Mouse (Mus musculus) heart, adult 8-10 months (tissue): Measurements from ENCODE around the gene Duxf3. TPM values are rescaled to one million over a fixed set of nuclear protein-coding genes. Genes with fewer than 3 reads are reported as not detected.
A peak's percentile ranks its signal among the peaks of the same experiment; 100 is the strongest.
"Not testable (repeated sequence)": the region's sequence is repeated elsewhere in the genome, so short reads cannot be mapped to it uniquely, and the experiment has no call there.

Experiments
- DNase-seq: peaks from one replicate; pipeline ENCODE4 v3.0.0; 2022; ENCODE audit warnings: low spot score
- total RNA-seq, 4 experiments: library from RNA; stranded (reverse); gene quantifications; 2 replicates each; pipeline ENCODE4 v1.2.4; 2022

The Duxf3 gene
- total RNA-seq = not detected

DNA sequence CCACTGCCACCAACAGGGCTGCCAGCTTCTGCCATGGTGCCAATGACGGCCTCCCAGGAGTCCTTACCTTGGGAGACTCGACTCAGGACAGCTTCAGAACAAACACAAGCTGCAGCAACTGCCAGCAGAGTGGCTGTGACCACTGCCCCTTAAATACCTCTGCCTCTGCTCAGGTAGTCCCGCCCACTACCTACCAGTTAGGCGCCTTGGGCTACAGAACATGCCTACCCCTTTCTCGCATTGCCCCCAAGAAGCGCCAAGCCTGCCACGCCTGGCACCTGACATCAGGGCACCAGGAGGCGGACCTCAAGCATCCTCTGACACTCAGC lies at the start of gene Duxf3:
Gene Duxf3, minus strand, starts transcription at position 35 of the 329 bp plus-strand sequence.
- DNase-seq = not testable (repeated sequence)

- DNase-seq = no peak
Measured at GRCm38 (mm10) chr10:58282238-58282637, 49.8 kb upstream of the Duxf3 start.

DNA sequence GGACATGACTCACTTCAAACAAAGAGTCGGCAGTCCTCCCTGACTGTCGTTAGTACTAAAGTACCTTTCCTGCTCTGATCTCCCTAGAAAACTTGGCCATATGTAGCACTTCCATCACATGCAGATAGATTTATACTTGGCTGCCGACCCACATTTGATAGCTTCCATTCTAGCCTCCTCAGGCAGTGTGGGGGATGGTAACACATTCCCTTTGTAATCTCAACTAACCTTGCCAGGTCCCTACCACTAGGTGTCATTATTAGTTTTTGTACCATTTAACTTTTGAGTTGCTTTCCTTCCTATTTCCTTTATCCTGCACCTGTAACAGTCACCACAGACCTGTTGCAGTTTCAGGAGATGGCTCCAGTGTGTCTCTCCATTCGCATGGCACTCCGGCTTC lies 26.0 kb upstream of the Duxf3 start:
- DNase-seq = no peak

DNA sequence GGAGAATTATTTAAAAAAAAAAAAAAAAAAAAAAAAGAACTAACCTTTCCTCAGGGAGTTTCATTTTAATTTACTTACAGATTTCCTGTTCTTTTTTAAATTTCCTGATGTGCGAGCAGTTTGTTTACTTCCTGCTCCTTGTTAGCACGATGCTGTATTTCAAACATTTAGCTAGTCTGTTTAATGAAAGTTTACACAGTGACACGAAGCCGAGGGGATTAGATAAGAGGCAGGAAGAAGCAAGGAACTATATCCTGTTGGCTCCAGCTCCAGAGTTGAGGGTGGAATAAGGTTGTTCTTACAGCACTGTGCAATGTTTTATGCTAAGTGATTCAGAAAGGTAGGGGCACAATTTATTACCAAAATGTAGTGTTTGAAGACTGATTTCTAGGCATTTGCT lies 23.5 kb upstream of the Duxf3 start:
- DNase-seq = no peak

DNA sequence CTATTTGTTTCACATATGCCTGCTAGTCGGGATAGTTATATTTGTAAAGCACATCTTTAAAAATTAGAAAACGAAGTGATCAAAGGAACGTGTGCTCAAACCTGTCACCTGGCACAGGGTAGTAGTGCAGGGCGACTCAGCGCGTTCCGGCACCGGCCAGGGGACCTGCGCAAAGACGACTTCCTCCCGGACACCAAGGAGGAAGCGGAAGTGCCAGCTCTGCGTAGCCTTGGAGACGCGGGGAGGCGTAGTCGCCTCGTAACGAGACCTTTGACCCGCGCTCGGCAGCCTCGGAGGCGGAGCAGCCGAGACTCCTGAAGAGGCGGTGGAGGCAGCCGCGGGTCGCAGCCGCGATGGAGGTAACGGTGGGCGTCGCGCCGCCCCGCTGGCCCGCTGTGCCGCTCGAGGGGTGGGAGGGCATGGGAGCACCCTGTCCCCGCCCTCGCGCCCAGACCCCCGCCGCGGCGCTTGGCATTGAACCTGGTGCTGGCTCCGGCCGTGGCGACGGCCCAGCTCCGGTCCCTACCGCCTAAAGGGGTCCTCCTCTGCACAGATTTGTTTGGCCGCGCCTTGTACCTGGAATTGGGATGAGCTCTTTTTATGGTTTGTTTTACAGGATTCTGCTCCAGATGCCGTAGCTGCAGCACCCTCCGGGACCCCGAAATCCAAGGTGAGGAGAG lies 22.9 kb upstream of the Duxf3 start, which contains the start of gene Gcc2:
Gene Gcc2, plus strand, starts transcription at position 285 of the 680 bp plus-strand sequence.
- peak; percentile 93 for DNase-seq

DNA sequence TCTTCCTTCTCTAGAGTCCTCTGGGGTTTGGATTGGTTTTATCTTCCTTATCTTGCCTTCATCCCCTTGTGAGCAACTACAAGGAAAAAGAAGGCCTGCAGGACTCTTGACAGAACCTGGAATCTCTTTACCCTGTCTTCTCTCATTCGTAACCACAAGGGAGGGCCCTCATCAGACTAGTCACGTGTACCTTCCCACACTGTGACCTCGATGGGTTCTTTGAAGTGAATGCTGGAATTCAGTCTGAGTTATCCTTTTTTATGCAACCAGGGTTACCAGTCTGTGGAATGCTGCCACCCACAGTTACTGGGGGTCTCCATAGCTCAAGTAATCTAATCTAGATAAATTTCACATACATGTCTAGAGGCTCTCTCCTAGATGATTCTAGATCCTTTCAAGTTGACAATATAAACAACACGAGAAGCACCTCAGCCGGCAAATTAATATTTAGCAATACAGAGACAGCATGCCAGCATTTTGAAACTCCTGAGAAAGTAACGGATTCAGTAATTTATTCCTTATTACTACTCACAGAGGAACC lies 22.2 kb upstream of the Duxf3 start:
- DNase-seq = no peak

DNA sequence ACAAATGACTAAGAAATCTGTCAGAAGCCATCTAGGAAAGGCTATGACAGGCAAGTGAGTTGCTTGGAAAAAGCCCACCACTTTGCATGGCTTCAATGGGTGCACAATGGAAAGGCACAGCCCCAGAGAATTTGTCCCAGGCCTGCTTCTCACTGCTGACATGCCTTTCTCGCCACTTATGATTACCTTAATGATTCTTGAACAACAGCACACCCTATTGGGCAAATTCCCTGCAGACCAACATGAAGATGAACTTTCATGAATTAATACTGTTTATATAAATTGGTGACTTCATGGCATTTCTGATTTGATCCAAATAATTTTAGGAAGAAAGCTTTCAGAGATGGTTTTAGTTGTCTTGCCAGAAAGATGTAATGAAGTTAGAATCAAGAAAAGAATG lies 17.1 kb upstream of the Duxf3 start:
- DNase-seq = no peak

GRCm38 (mm10) chr10:58238984-58239740 lies 6.7 kb upstream of the Duxf3 start:
- not testable (repeated sequence) for DNase-seq

DNA sequence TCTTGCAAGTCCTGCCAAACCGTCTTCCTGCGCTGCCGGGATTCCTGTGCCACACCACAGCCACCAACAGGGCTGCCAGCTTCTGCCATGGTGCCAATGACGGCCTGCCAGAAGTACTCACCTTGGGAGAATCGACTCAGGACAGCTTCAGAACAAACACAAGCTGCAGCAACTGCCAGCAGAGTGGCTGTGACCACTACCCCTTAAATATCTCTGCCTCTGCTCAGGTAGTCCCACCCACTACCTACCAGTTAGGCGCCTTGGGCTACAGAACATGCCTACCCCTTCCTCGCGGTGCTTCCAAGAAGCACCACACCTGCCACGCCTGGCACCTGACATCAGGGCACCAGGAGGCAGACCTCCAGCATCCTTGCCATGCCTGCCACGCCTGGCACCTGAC lies 4.1 kb upstream of the Duxf3 start, which contains the start of gene Gm4981:
Gene Gm4981, minus strand, starts transcription at position 89 of the 400 bp plus-strand sequence.
- no peak for DNase-seq

DNA sequence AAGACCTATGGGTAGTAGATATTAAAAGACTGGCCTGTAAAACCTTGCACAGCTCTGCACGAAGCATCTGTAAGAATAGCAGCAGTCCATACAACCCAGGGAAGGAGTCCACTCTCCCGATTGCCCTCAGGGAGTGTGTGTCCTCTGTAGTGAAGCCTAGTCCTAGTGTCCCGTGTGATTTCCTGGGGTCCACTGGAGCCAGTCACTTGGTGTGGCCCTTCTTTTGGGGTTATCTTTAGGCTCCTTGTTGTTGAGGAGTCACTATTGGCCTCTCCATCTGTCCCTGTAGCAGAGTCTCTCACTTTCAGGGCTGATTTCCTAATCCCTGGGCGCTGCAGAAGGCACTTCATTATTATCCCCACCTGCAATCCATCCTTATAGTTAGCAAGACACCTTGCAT lies 2.5 kb upstream of the Duxf3 start:
- DNase-seq = not testable (repeated sequence)

DNA sequence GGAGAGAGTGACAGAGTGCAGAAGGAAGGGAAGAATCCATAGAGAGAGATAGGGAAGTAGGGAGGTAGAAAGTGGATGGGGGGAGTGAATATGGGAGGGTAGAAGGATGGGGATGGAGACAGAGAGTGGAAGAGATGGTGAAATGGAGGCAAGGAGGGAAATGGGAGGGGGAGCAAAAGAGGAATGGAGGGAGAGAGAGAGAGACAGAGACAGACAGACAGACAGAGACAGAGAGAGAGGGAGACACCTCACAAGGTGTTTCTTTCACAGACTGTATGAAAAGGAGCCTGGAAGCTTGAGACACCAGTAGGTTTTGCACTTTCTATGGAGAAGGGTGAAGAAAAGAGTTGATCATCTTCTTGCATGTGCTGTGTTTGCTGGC lies 1.3 kb upstream of the Duxf3 start:
- not testable (repeated sequence) for DNase-seq

DNA sequence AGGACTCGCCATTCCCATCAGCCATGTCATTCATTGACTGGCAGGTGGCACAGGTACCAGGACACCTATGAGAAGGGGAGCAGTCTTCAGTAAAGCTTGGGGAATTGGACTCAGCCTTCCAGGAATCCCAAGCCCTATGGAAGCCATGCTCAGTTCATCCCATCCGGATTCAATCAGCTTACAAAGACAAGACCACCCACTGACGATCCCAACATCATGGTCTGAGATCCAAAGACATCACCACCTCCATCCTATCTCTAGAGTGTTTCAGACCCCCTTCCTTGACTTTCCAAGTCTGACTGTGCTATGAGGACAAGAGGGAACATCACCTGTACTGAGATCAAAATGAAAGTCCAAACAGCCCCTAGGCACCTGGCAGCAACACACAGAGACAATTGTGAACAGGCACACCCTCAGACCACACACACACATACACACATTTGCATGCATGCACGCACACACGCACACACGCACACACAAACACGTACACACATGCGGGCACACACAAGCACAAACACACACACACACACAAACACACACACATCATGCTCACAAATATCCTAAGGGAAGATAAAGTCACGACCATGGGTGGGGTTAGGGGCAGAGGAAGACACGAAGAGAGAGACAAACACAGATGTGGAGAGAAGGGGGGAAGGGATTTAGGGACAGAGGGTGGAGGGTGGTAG lies 722 bp upstream of the Duxf3 start:
- not testable (repeated sequence) for DNase-seq

DNA sequence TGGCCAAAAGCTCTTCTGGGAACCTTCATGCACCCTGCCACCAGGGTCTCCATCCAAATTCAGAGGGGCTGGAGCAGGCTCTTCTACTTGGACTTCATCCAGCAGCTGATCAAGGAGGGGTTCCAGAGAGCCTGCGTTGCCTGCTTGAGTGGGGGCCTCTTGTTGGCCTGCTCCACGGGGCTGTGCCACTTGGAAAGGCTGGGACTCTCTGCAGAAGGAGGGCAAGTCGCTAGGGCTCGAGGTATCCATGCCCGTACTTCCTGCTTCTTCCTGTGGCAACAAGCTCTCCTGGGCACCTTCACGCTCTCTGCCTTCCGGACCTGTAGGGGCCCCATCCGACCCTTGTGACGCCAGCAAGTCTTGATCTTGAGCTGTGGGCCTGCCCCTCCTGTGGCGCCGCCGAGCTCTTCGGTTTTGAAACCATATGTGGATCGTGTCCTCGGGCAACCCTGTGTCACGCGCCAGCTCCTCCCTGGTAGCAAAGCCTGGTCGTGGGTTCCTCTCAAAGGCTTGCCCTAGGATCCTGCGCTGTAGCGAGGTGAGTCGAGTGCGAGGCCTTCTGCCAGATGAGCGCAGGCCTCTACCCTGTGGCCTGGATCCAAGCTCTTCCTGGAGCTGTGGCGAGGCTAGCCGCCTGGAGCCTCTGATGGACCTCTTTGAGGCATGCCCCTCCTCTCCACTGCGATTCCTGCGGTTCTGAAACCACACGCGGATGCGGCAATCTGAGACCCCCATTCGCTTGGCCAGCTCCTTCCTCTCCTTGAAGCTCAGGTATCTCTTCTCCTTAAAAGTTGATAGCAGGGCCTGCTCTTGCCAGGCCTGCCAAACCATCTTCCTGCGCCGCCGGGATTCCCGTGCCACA lies 465 bp downstream of the Duxf3 start:
- peak; percentile 71 for DNase-seq

GRCm38 (mm10) chr10:58231088-58231487 lies 1.4 kb downstream of the Duxf3 start:
- not testable (repeated sequence) for DNase-seq

DNA sequence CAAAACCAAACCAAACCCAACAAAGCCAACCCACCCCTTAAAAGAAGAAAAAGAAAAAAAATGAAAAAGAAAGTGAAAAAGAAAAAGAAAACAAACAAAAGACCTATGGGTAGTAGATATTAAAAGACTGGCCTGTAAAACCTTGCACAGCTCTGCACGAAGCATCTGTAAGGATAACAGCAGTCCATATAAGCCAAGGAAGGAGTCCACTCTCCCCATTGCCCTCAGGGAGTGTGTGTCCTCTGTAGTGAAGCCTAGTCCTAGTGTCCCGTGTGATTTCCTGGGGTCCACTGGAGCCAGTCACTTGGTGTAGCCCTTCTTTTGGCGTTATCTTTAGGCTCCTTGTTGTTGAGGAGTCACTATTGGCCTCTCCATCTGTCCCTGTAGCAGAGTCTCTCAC lies 2.5 kb downstream of the Duxf3 start:
- not testable (repeated sequence) for DNase-seq

- DNase-seq = not testable (repeated sequence)
Measured at GRCm38 (mm10) chr10:58227798-58228197, 4.7 kb downstream of the Duxf3 start.

DNA sequence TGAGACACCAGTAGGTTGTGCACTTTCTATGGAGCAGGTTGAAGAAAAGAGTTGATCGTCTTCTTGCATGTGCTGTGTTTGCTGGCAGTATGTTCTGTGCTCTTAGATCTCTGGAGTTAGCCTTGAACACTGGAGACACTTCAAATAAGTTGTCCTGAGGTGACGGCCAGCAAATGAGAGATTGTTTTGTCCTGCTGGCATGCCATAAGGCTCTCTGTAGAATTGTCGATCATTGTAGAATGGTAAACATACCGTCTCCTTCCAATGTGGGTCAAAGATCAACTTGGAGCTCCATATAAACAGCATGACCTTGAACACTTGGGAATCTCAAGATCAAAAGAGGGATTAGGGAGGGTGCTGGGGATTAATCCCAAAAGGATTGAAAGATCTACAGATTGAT lies 6.1 kb downstream of the Duxf3 start:
- DNase-seq = not testable (repeated sequence)

DNA sequence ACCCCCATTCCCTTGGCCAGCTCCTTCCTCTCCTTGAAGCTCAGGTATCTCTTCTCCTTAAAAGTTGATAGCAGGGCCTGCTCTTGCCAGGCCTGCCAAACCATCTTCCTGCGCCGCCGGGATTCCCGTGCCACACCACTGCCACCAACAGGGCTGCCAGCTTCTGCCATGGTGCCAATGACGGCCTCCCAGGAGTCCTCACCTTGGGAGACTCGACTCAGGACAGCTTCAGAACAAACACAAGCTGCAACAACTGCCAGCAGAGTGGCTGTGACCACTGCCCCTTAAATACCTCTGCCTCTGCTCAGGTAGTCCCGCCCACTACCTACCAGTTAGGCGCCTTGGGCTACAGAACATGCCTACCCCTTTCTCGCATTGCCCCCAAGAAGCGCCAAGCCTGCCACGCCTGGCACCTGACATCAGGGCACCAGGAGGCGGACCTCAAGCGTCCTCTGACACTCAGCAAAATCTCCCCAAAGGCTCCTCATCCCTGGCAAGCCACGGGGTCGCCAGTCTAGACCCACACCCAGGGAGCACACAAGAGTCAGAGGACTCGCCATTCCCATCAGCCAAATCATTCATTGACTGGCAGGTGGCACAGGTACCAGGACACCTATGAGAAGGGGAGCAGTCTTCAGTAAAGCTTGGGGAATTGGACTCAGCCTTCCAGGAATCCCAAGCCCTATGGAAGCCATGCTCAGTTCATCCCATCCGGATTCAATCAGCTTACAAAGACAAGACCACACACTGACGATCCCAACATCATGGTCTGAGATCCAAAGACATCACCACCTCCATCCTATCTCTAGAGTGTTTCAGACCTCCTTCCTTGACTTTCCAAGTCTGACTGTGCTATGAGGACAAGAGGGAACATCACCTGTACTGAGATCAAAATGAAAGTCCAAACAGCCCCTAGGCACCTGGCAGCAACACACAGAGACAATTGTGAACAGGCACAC lies 7.4 kb downstream of the Duxf3 start, which contains the start of gene AW822073:
Gene AW822073, minus strand, starts transcription at position 104 of the 959 bp plus-strand sequence.
- not testable (repeated sequence) for DNase-seq

DNA sequence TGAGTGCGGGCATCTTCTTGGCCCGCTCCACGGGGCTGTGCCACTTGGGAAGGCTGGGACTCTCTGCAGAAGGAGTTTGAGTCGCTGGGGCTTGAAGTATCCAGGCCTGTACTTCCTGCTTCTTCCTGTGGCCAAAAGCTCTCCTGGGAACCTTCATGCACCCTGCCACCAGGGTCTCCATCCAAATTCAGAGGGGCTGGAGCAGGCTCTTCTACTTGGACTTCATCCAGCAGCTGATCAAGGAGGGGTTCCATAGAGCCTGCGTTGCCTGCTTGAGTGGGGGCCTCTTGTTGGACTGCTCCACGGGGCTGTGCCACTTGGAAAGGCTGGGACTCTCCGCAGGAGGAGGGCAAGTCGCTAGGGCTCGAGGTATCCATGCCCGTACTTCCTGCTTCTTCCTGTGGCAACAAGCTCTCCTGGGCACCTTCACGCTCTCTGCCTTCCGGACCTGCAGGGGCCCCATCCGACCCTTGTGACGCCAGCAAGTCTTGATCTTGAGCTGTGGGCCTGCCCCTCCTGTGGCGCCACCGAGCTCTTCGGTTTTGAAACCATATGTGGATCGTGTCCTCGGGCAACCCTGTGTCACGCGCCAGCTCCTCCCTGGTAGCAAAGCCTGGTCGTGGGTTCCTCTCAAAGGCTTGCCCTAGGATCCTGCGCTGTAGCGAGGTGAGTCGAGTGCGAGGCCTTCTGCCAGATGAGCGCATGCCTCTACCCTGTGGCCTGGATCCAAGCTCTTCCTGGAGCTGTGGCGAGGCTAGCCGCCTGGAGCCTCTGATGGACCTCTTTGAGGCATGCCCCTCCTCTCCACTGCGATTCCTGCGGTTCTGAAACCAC lies 8.3 kb downstream of the Duxf3 start:
- DNase-seq = not testable (repeated sequence)
